Mouse (Mus musculus) C2C12 (cell line): ENCODE results near the gene Pkmyt1. TPM values are rescaled to one million over a fixed set of nuclear protein-coding genes. Genes with fewer than 3 reads are reported as not detected.

Source experiments
- H3K27me3 ChIP-seq: one replicate; pipeline ENCODE4 v1.6.1; 2011; ENCODE audit not compliant: control insufficient read depth, insufficient read depth, insufficient read length
- H3K36me3 ChIP-seq: one replicate; pipeline ENCODE4 v1.6.1; 2011; ENCODE audit not compliant: control insufficient read depth, insufficient read depth
- H3K4me3 ChIP-seq: one replicate; pipeline ENCODE4 v1.5.1; 2011; ENCODE audit warnings: mild to moderate bottlenecking, control low read depth; ENCODE audit not compliant: poor library complexity, insufficient read depth, severe bottlenecking
- H3K79me2 ChIP-seq: one replicate; pipeline ENCODE4 v1.6.1; 2011; ENCODE audit not compliant: control insufficient read depth, insufficient read depth
- H3K79me3 ChIP-seq: one replicate; pipeline ENCODE4 v1.6.1; 2011; ENCODE audit warnings: low read depth, control low read depth
- H3ac ChIP-seq: one replicate; pipeline ENCODE3; 2011; ENCODE audit warnings: low read depth; ENCODE audit not compliant: control insufficient read depth, insufficient read length
- CEBPB ChIP-seq: IDR thresholded peaks from one replicate; pipeline ENCODE4 v1.6.1; 2011; ENCODE audit warnings: low read depth, mild to moderate bottlenecking, control low read depth, moderate library complexity
- CTCF ChIP-seq: IDR thresholded peaks from one replicate; pipeline ENCODE4 v1.5.1; 2011; ENCODE audit not compliant: control insufficient read depth, insufficient read depth, insufficient read length
- FOSL1 ChIP-seq: IDR thresholded peaks from one replicate; pipeline ENCODE4 v1.8.0; 2011; ENCODE audit warnings: mild to moderate bottlenecking, low read length; ENCODE audit not compliant: poor library complexity, insufficient read depth, severe bottlenecking
- MAX ChIP-seq: IDR thresholded peaks from one replicate; pipeline ENCODE4 v1.6.1; 2011; ENCODE audit warnings: mild to moderate bottlenecking, control low read depth
- MYOD1 ChIP-seq: IDR thresholded peaks from one replicate; pipeline ENCODE4 v1.6.1; 2011; ENCODE audit warnings: low read depth; ENCODE audit not compliant: control insufficient read depth, insufficient read length
- MYOG ChIP-seq: IDR thresholded peaks from one replicate; pipeline ENCODE4 v1.6.1; 2011; ENCODE audit not compliant: control insufficient read depth, insufficient read length; ENCODE audit errors: extremely low read depth
- USF1 ChIP-seq: IDR thresholded peaks from one replicate; pipeline ENCODE4 v1.6.1; 2011; ENCODE audit warnings: low read depth, mild to moderate bottlenecking, control low read depth, moderate library complexity
- polyA plus RNA-seq: library from polyadenylated mRNA; unstranded; fragments of >200 nt; fragmentation: generic; extraction: Trizol; gene quantifications from one replicate; pipeline ENCODE4 v1.2.1, GENCODE M21; 2012; ENCODE audit warnings: missing spikeins

Gene Pkmyt1
- polyA plus RNA-seq, 1 experiment = 14.8 TPM

DNA sequence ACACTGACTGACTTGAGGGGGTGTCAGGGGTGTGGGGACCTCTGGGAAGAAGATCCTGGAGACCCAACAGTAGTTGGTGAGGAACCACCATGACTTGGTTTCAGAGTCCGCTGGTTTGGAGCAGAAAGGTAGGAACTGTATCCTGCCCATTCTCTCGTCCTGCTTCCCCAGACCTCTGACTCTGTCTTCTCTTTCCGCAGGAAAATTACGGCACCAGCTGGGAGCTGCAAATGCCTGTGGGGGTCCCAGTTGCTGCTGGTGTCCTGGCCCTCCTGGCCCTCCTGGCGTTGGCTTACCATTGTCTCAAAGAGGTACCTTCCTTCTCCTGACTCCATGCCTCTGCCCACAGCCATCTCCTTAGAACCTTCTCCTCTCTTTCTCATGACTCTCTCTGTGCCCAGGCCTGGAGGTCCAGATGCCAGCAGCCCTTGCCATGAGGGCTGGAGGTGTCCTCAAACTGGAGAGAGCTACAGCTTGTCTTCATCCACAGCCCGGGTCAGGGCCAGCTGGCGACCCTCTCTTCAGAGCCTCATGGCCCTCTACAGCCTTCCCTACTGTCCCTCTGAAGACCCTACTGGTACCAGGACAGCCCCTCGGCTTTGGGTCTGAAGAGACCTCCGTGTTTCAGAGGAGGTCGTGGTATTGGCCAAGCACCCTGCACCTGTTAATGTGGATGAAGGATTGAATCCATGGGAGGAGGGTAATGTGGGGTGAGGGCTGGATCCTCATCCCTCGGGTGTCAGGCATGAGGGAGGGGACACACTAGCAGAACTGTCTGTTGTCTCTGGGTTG lies 23.5 kb downstream of the Pkmyt1 start:
- Histone ChIP-seq H3K36me3 (peaks cover 17% of the 10 kb centered on the region), H3ac (peak overlapping the region; percentile 26), H3K79me2 (no peaks in the 10 kb centered on the region), H3K4me3 (peak overlapping the region; percentile 2), H3K79me3 (no peaks in the 10 kb centered on the region), H3K27me3 (peaks cover 12% of the 10 kb centered on the region)
- TF ChIP-seq USF1 (no peak), MYOD1 (no peak), CTCF (no peak), MAX (no peak), CEBPB (no peak), MYOG (no peak), FOSL1 (no peak)

DNA sequence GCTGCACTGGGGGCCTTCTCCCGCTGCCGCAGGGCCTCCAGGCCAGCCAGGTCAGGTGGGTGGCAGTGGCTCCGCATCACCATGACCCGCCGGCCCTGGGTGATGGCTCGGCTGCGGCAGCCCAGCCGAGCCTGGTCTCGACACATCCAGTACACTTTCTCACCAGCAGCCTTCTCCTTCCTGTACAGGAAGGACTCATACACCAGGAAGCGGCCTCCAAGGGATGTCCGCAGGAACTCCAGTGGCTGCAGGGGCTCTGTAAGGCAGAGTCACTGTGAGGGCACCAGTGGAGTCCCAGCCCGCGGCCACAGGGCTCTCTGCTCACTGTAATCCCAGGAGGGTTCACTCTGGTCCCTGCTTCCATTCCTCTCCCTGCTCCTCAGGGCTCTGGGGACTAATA lies 29.6 kb downstream of the Pkmyt1 start:
- Histone ChIP-seq H3K79me2 (no peaks in the 10 kb centered on the region), H3K79me3 (no peaks in the 10 kb centered on the region), H3K36me3 (peaks cover 59% of the 10 kb centered on the region), H3K4me3 (no peak overlapping the region), H3K27me3 (no peaks in the 10 kb centered on the region), H3ac (no peak overlapping the region)
- no peak for TF ChIP-seq CTCF
- TF ChIP-seq FOSL1 = no peak
- TF ChIP-seq USF1 = no peak
- no peak for TF ChIP-seq MYOG
- TF ChIP-seq MYOD1 = no peak
- TF ChIP-seq MAX = no peak

DNA sequence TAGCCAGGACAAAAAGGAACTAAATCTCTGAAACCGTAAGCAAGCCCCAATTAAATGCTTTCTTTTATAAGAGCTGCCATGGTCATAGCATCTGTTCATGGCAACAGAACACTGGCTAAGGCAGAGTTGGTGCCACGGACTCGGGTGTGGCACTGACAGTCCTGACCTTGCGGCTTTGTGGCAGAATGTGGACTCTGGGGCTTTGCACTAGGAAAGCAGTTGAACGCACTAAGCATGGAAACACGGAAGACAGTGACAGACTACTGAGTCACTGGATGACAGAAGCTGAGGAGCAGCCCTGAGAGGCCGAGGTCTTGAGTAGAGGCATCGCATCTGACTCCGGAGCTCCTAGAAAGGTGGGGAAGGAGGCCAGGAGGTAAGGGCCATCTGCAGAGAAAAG lies 31.4 kb downstream of the Pkmyt1 start:
- Histone ChIP-seq H3K4me3 (no peak overlapping the region), H3K79me2 (no peaks in the 10 kb centered on the region), H3K36me3 (peaks cover 68% of the 10 kb centered on the region), H3ac (no peak overlapping the region), H3K79me3 (no peaks in the 10 kb centered on the region), H3K27me3 (no peaks in the 10 kb centered on the region)
- TF ChIP-seq MYOG (no peak), CEBPB (no peak), FOSL1 (no peak), MAX (no peak), MYOD1 (no peak), CTCF (no peak), USF1 (no peak)

GRCm38 (mm10) chr17:23758801-23759200 lies 32.7 kb downstream of the Pkmyt1 start:
- Histone ChIP-seq H3ac (no peak overlapping the region), H3K79me2 (no peaks in the 10 kb centered on the region), H3K27me3 (no peaks in the 10 kb centered on the region), H3K79me3 (no peaks in the 10 kb centered on the region), H3K36me3 (peaks cover 59% of the 10 kb centered on the region), H3K4me3 (no peak overlapping the region)
- TF ChIP-seq MYOG (no peak), CTCF (no peak), FOSL1 (no peak), USF1 (no peak), CEBPB (no peak), MAX (no peak), MYOD1 (no peak)

- no peaks in the 10 kb centered on the region for H3K79me3 ChIP-seq
- H3ac ChIP-seq = no peak overlapping the region
- peaks cover 51% of the 10 kb centered on the region for H3K36me3 ChIP-seq
- no peak overlapping the region for H3K4me3 ChIP-seq
- no peaks in the 10 kb centered on the region for H3K27me3 ChIP-seq
- H3K79me2 ChIP-seq = no peaks in the 10 kb centered on the region
- TF ChIP-seq USF1 = no peak
- no peak for TF ChIP-seq FOSL1
- no peak for TF ChIP-seq CEBPB
- no peak for TF ChIP-seq CTCF
- TF ChIP-seq MAX = no peak
- TF ChIP-seq MYOG = no peak
- no peak for TF ChIP-seq MYOD1
Measured at GRCm38 (mm10) chr17:23760231-23760630, 34.1 kb downstream of the Pkmyt1 start.

DNA sequence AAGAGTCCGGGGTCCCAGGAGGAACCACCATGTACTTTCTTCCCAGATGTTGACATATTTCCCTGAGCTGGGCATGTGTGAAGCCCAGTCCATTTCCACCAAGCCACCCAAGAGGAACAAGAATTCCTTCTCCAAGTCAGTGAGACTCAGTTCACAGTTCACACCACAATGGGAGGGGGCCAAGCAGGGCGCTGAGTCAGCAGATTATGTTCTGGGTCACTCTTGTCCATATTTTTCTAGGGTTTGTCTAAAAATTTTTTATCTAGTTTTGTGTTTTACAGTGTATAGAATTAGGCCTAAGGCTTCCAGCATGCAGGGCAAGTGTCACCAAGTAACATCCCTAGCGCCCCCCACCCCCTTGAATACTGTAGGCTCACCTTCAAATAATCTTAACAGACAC lies 35.0 kb downstream of the Pkmyt1 start:
- H3ac ChIP-seq = no peak overlapping the region
- peaks cover 42% of the 10 kb centered on the region for H3K36me3 ChIP-seq

More for the DNA sequence above, 35.0 kb downstream of the Pkmyt1 start:
- H3K79me2 ChIP-seq = no peaks in the 10 kb centered on the region
- no peaks in the 10 kb centered on the region for H3K79me3 ChIP-seq
- TF ChIP-seq MYOD1 = no peak
- no peak for TF ChIP-seq FOSL1
- TF ChIP-seq USF1 = no peak
- no peak for TF ChIP-seq MAX
- no peak for TF ChIP-seq CEBPB
- TF ChIP-seq CTCF = no peak
- TF ChIP-seq MYOG = no peak
- no peak overlapping the region for H3K4me3 ChIP-seq
- H3K27me3 ChIP-seq = no peaks in the 10 kb centered on the region
